Mouse (Mus musculus): ENCODE data around the gene Rbm44. TPM values are rescaled to one million over a fixed set of nuclear protein-coding genes. Genes with fewer than 3 reads are reported as not detected.

Rbm44 gene
- polyA plus RNA-seq, 1 experiment from 2014 or later, result 3.3 TPM

DNA sequence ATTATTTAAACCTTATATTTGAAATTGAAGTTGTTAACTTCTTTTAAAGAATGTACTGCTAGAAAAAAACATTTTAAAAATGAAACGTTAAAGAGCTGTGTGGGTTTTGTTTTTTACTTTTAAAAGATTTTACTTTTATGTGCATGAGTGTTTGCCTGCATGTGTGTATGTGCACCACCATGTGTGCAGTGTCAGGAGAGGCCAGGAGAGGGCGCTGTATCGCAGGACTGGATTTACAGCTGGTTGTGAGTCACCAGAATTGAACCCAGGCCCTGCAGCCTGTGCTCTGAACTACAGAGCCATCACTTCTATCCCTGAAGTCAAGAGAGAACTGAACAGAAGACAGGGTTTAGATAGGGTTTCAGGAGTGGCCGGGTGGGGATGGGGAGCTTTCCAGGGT, 16.0 kb upstream of the Rbm44 start:
- Histone ChIP-seq H3K4me1 (ENCODE audit: control insufficient read depth in 2 of 2, insufficient read depth in 2 of 2, low read length in 2 of 2) (no peaks in the 10 kb centered on the region), H3K36me3 (ENCODE audit: control insufficient read depth, insufficient read depth, low read length) (peaks cover 64% of the 10 kb centered on the region), H3K27me3 (ENCODE audit: control insufficient read depth, insufficient read depth, low read length) (no peaks in the 10 kb centered on the region), H3K27ac (replicated peaks in 1 of 2; ENCODE audit: control insufficient read depth in 1 of 2, insufficient read depth in 1 of 2, low read depth in 2 of 2, low read length in 2 of 2) (no peak overlapping the region), H3K4me3 (ENCODE audit: control insufficient read depth in 1 of 2, insufficient read depth in 1 of 2, low read depth in 1 of 2, low read length in 2 of 2) (no peak overlapping the region), H3K4me2 (ENCODE audit: low read length) (no peak overlapping the region), H3K9ac (ENCODE audit: low read length) (no peak overlapping the region), H3K9me3 (ENCODE audit: control insufficient read depth, low read length) (0 out of 2 replicates have a peak, but pooled peaks cover 7% of the 10 kb centered on the region)
- 86% methylated on average over 4 of the region's 4 CpGs for WGBS
- no peak for ATAC-seq (ENCODE audit: insufficient number of reproducible peaks, insufficient read depth, low FRiP score, low read depth)

DNA sequence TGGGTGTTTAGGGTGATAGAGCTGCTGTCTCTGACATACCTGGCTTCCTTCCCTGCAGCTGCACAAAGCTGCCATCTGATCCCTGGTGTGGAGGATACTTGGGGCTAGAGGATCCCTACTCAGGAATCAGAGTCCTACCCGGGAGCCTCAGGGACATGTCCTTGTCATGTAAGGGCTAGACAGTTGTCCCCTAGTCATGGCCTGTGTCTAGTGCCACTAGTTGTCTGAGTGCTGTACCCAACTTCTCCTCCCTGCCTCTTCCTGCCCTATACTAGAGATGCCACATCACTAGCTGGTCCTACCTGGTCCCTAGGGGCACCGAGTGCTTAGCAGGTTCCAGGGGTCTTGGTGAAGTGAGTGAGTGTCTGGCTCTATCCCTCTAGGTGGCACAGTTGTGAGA, 7.9 kb upstream of the Rbm44 start:
- H3K4me3 ChIP-seq (ENCODE audit: control insufficient read depth in 1 of 2, insufficient read depth in 1 of 2, low read depth in 1 of 2, low read length in 2 of 2), result no peak overlapping the region
- H3K9ac ChIP-seq (ENCODE audit: low read length), result no peak overlapping the region
- 72% methylated on average over 2 of the region's 2 CpGs for WGBS
- H3K9me3 ChIP-seq (ENCODE audit: control insufficient read depth, low read length), result no peaks in the 10 kb centered on the region
- no peak for ATAC-seq (ENCODE audit: insufficient number of reproducible peaks, insufficient read depth, low FRiP score, low read depth)
- H3K36me3 ChIP-seq (ENCODE audit: control insufficient read depth, insufficient read depth, low read length), result no peaks in the 10 kb centered on the region
- H3K27me3 ChIP-seq (ENCODE audit: control insufficient read depth, insufficient read depth, low read length), result no peaks in the 10 kb centered on the region
- H3K27ac ChIP-seq (replicated peaks in 1 of 2; ENCODE audit: control insufficient read depth in 1 of 2, insufficient read depth in 1 of 2, low read depth in 2 of 2, low read length in 2 of 2), result no peak overlapping the region
- H3K4me2 ChIP-seq (ENCODE audit: low read length), result no peak overlapping the region
- no peaks in the 10 kb centered on the region for H3K4me1 ChIP-seq (ENCODE audit: control insufficient read depth in 2 of 2, insufficient read depth in 2 of 2, low read length in 2 of 2)

DNA sequence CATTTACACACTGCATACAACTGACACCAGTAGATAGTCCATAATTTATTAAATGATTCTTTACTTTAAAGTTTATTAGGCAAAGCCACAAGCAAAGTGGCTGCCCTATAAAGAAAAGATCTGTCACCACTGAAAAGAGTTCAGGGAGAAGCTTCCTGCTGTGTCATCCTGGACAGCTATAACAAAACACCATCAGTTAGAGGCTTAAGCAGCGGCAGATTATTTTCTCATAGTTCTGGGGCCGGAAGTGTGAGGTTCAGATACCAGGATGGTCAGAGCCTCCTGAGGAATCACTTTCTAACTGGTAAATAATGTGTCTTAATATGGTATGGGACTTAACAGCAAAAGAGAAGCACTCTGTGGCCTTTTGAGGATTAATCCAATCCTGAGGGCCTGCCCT, 6.6 kb downstream of the Rbm44 start:
- 64% methylated on average over 2 of the region's 2 CpGs for WGBS
- Histone ChIP-seq H3K9ac (ENCODE audit: low read length) (no peak overlapping the region), H3K4me2 (ENCODE audit: low read length) (no peak overlapping the region), H3K27me3 (ENCODE audit: control insufficient read depth, insufficient read depth, low read length) (no peaks in the 10 kb centered on the region), H3K27ac (replicated peaks in 1 of 2; ENCODE audit: control insufficient read depth in 1 of 2, insufficient read depth in 1 of 2, low read depth in 2 of 2, low read length in 2 of 2) (no peak overlapping the region), H3K4me1 (ENCODE audit: control insufficient read depth in 2 of 2, insufficient read depth in 2 of 2, low read length in 2 of 2) (no peaks in the 10 kb centered on the region), H3K4me3 (ENCODE audit: control insufficient read depth in 1 of 2, insufficient read depth in 1 of 2, low read depth in 1 of 2, low read length in 2 of 2) (no peak overlapping the region), H3K36me3 (ENCODE audit: control insufficient read depth, insufficient read depth, low read length) (no peaks in the 10 kb centered on the region), H3K9me3 (ENCODE audit: control insufficient read depth, low read length) (no peaks in the 10 kb centered on the region)
- no peak for ATAC-seq (ENCODE audit: insufficient number of reproducible peaks, insufficient read depth, low FRiP score, low read depth)

DNA sequence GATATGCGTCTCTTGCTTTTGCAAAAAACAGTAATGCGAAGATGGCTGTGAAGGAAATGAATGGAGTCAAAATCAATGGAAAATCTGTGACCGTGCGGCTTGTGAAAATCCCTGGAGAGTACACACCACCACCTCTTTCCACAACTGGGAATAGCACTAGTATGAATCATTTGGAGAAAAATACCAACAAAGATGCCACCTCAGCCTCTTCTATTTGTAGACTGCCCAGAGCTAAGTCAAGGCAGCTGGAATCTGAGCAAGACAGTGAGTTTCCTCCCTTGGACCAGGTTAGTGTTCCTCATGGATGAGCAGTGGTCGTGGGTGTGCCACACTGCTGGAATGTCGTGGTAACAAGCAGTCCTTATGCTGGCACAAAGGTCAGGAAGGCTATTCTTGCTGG, 21.9 kb downstream of the Rbm44 start:
- Histone ChIP-seq H3K9ac (ENCODE audit: low read length) (no peak overlapping the region), H3K4me2 (ENCODE audit: low read length) (no peak overlapping the region), H3K36me3 (ENCODE audit: control insufficient read depth, insufficient read depth, low read length) (no peaks in the 10 kb centered on the region), H3K27me3 (ENCODE audit: control insufficient read depth, insufficient read depth, low read length) (no peaks in the 10 kb centered on the region), H3K4me1 (ENCODE audit: control insufficient read depth in 2 of 2, insufficient read depth in 2 of 2, low read length in 2 of 2) (peaks cover 0 to 6% of the 10 kb centered on the region in 2 experiments; a peak in 2 of 4 replicates), H3K9me3 (ENCODE audit: control insufficient read depth, low read length) (no peaks in the 10 kb centered on the region), H3K27ac (replicated peaks in 1 of 2; ENCODE audit: control insufficient read depth in 1 of 2, insufficient read depth in 1 of 2, low read depth in 2 of 2, low read length in 2 of 2) (no peak overlapping the region), H3K4me3 (ENCODE audit: control insufficient read depth in 1 of 2, insufficient read depth in 1 of 2, low read depth in 1 of 2, low read length in 2 of 2) (no peak overlapping the region)
- 78% methylated on average over 6 of the region's 6 CpGs for WGBS
- ATAC-seq (ENCODE audit: insufficient number of reproducible peaks, insufficient read depth, low FRiP score, low read depth), result no peak

DNA sequence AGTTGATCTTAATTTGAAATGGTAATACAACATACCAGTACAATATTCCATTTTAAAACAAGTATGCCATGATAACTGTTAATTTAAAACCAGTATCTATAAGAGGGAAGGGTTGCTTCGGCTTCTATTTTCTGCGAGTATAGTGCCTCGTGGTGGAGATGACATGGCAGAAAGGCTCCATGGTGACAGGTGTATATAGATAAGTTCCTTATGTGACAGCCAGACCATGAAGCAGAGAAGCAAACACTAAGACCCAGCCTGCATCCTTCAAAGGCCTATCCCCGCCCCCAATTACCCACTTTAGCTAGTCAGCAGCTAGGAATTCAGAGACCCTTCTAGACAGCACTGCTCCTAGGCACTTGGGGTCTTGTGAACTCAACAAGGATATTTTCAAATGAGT, 24.3 kb downstream of the Rbm44 start:
- no peak overlapping the region for H3K4me3 ChIP-seq (ENCODE audit: control insufficient read depth in 1 of 2, insufficient read depth in 1 of 2, low read depth in 1 of 2, low read length in 2 of 2)
- no peaks in the 10 kb centered on the region for H3K27me3 ChIP-seq (ENCODE audit: control insufficient read depth, insufficient read depth, low read length)
- H3K9me3 ChIP-seq (ENCODE audit: control insufficient read depth, low read length), result peaks cover 4% of the 10 kb centered on the region; the same call in 1 of the 2 replicates
- no peak for ATAC-seq (ENCODE audit: insufficient number of reproducible peaks, insufficient read depth, low FRiP score, low read depth)
- no peak overlapping the region for H3K9ac ChIP-seq (ENCODE audit: low read length)
- WGBS, result 41% methylated on average over 4 of the region's 4 CpGs
- no peaks in the 10 kb centered on the region for H3K36me3 ChIP-seq (ENCODE audit: control insufficient read depth, insufficient read depth, low read length)
- peaks cover 0 to 6% of the 10 kb centered on the region in 2 experiments; a peak in 2 of 4 replicates for H3K4me1 ChIP-seq (ENCODE audit: control insufficient read depth in 2 of 2, insufficient read depth in 2 of 2, low read length in 2 of 2)
- H3K27ac ChIP-seq (replicated peaks in 1 of 2; ENCODE audit: control insufficient read depth in 1 of 2, insufficient read depth in 1 of 2, low read depth in 2 of 2, low read length in 2 of 2), result no peak overlapping the region
- H3K4me2 ChIP-seq (ENCODE audit: low read length), result no peak overlapping the region

DNA sequence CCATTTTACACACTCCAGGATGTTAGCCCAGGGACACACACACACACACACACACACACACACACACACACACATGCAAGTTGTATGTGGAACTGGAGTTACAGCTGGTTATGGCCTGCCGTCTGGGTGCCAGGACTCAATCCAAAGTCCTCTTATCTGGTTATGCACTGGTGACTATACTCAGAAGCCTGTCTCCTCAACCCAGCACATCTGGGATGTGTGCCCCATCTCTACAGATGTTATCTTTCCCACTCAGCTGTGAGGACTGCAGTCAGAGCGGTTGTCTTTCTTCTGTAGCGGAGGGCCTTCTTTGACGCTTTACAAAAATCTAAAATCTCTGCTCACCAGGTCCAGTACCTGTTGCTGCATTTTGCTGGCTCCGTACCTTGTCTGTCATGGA, 29.9 kb downstream of the Rbm44 start:
- ATAC-seq (ENCODE audit: insufficient number of reproducible peaks, insufficient read depth, low FRiP score, low read depth), result no peak
- Histone ChIP-seq H3K36me3 (ENCODE audit: control insufficient read depth, insufficient read depth, low read length) (no peaks in the 10 kb centered on the region), H3K9ac (ENCODE audit: low read length) (no peak overlapping the region), H3K27ac (replicated peaks in 1 of 2; ENCODE audit: control insufficient read depth in 1 of 2, insufficient read depth in 1 of 2, low read depth in 2 of 2, low read length in 2 of 2) (no peak overlapping the region), H3K4me3 (ENCODE audit: control insufficient read depth in 1 of 2, insufficient read depth in 1 of 2, low read depth in 1 of 2, low read length in 2 of 2) (no peak overlapping the region), H3K9me3 (ENCODE audit: control insufficient read depth, low read length) (peaks cover 4% of the 10 kb centered on the region; the same call in 1 of the 2 replicates), H3K4me2 (ENCODE audit: low read length) (no peak overlapping the region), H3K4me1 (ENCODE audit: control insufficient read depth in 2 of 2, insufficient read depth in 2 of 2, low read length in 2 of 2) (peaks cover 5 to 9% of the 10 kb centered on the region in 2 experiments; a peak in 3 of 4 replicates), H3K27me3 (ENCODE audit: control insufficient read depth, insufficient read depth, low read length) (no peaks in the 10 kb centered on the region)
- 90% methylated on average over 5 of the region's 5 CpGs for WGBS

DNA sequence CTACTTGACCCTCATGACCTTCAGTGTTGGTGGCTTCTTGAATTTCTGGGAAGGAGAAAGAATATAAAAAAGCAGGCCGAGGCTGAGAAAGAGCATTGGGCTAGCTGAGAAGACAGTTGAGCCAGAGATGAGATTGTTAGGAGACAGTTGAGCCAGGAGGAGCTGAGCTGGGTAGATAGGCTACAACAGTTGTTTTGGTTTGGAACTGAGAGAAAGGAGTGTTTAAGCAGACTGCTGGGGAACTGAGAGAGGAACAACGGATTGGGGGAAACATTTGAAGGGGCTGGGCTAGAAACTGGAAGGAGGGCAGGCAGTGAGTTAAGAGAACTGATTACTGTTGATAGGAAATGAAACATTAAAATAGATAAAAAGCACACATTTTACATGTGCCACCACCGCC, 31.1 kb downstream of the Rbm44 start:
- peaks cover 9 to 14% of the 10 kb centered on the region in 2 experiments; a peak in 3 of 4 replicates for H3K4me1 ChIP-seq (ENCODE audit: control insufficient read depth in 2 of 2, insufficient read depth in 2 of 2, low read length in 2 of 2)
- H3K9me3 ChIP-seq (ENCODE audit: control insufficient read depth, low read length), result peaks cover 4% of the 10 kb centered on the region; the same call in 1 of the 2 replicates
- no peaks in the 10 kb centered on the region for H3K36me3 ChIP-seq (ENCODE audit: control insufficient read depth, insufficient read depth, low read length)
- H3K4me3 ChIP-seq (ENCODE audit: control insufficient read depth in 1 of 2, insufficient read depth in 1 of 2, low read depth in 1 of 2, low read length in 2 of 2), result no peak overlapping the region
- H3K27ac ChIP-seq (replicated peaks in 1 of 2; ENCODE audit: control insufficient read depth in 1 of 2, insufficient read depth in 1 of 2, low read depth in 2 of 2, low read length in 2 of 2), result no peak overlapping the region
- H3K4me2 ChIP-seq (ENCODE audit: low read length), result no peak overlapping the region
- no peaks in the 10 kb centered on the region for H3K27me3 ChIP-seq (ENCODE audit: control insufficient read depth, insufficient read depth, low read length)
- H3K9ac ChIP-seq (ENCODE audit: low read length), result no peak overlapping the region
- WGBS, result 65% methylated on average over 3 of the region's 3 CpGs
- no peak for ATAC-seq (ENCODE audit: insufficient number of reproducible peaks, insufficient read depth, low FRiP score, low read depth)

DNA sequence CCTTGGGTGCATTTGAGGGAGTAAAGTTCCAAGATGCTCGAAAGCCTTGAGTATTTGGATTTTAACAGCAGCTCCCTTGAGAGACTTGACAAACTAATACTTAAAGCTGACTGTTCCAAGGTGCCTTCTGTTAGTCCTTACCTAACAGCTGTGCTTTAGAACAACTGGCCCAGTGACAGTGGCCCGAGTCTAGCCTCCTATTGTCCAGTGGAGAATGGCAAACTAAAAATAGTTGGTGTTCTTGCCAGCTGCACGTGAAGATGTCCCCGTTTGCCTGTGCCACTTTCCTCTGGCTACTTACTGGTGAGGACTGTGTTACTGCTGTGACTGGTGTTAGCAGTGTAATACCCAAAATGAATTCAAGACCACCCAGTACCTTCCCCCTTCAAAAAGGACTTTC, 32.0 kb downstream of the Rbm44 start:
- Histone ChIP-seq H3K4me2 (ENCODE audit: low read length) (no peak overlapping the region), H3K27ac (replicated peaks in 1 of 2; ENCODE audit: control insufficient read depth in 1 of 2, insufficient read depth in 1 of 2, low read depth in 2 of 2, low read length in 2 of 2) (no peak overlapping the region), H3K4me1 (ENCODE audit: control insufficient read depth in 2 of 2, insufficient read depth in 2 of 2, low read length in 2 of 2) (peaks cover 16% of the 10 kb centered on the region in 2 experiments; a peak in 3 of 4 replicates), H3K36me3 (ENCODE audit: control insufficient read depth, insufficient read depth, low read length) (no peaks in the 10 kb centered on the region), H3K4me3 (ENCODE audit: control insufficient read depth in 1 of 2, insufficient read depth in 1 of 2, low read depth in 1 of 2, low read length in 2 of 2) (no peak overlapping the region), H3K9me3 (ENCODE audit: control insufficient read depth, low read length) (peaks cover 4% of the 10 kb centered on the region; the same call in 1 of the 2 replicates), H3K27me3 (ENCODE audit: control insufficient read depth, insufficient read depth, low read length) (no peaks in the 10 kb centered on the region), H3K9ac (ENCODE audit: low read length) (no peak overlapping the region)
- no peak for ATAC-seq (ENCODE audit: insufficient number of reproducible peaks, insufficient read depth, low FRiP score, low read depth)
- WGBS, result 48% methylated on average over 4 of the region's 4 CpGs

All from heart, embryonic 14.5 days (tissue).